ENCODE assay signal across 20 mouse cellular contexts in genomic region chr15:95257131-95257530, GRCm38 (mm10).
DNase-seq lines count a peak whose midpoint lies in the region; ATAC-seq lines count a peak whose summit lies in the region.
"Had no signal": no experiment of that assay in that cellular context is flagged by ENCODE, and none has a peak within 500 bp of the region (broad histone marks: within the 10 kb centered on the region; RNA-seq: fewer than 3 reads in every experiment).

No protein-coding gene starts in this region.

- H3K27ac ChIP-seq in limb, embryonic 10.5 days, result no peak overlapping the region; the same call in 1 of the 2 replicates
- H3K27ac ChIP-seq: embryonic facial prominence, embryonic 15.5 days; forebrain, embryonic 10.5 days; heart, embryonic 13.5 days; hindbrain, embryonic 15.5 days had no signal

- H3K27me3 ChIP-seq in megakaryocyte, embryonic 14.5 days (replicated peaks), result no peaks in the 10 kb centered on the region
- no peaks in the 10 kb centered on the region for H3K27me3 ChIP-seq in limb, embryonic 10.5 days (ENCODE audit: low read depth, poor library complexity, severe bottlenecking)
- H3K27me3 ChIP-seq: CH12.LX; embryonic facial prominence, embryonic 15.5 days; heart, embryonic 13.5 days; hindbrain, embryonic 15.5 days had no signal

- H3K4me3 ChIP-seq in megakaryocyte, embryonic 14.5 days (replicated peaks), result peak overlapping the region; percentile 8
- no peak overlapping the region for H3K4me3 ChIP-seq in limb, embryonic 10.5 days
- H3K4me3 ChIP-seq: embryonic facial prominence, embryonic 15.5 days; erythroblast, embryonic 14.5 days; forebrain, embryonic 10.5 days; heart, embryonic 13.5 days; hindbrain, embryonic 15.5 days had no signal

- no peak for ATAC-seq in megakaryocyte, adult 5-6 weeks (ENCODE audit: poor library complexity, severe bottlenecking)
- ATAC-seq: activated CD4-positive, CD25-positive, alpha-beta regulatory T cell, adult 4 months; forebrain, embryonic 14.5 days; Patski had no signal

- H3K36me3 ChIP-seq in megakaryocyte, embryonic 14.5 days (replicated peaks; ENCODE audit: low read length), result no peaks in the 10 kb centered on the region
- no peaks in the 10 kb centered on the region for H3K36me3 ChIP-seq in limb, embryonic 10.5 days
- H3K36me3 ChIP-seq: embryonic facial prominence, embryonic 15.5 days; forebrain, embryonic 10.5 days; heart, embryonic 13.5 days; hindbrain, embryonic 15.5 days had no signal

- no peaks in the 10 kb centered on the region for H3K4me1 ChIP-seq in megakaryocyte, embryonic 14.5 days
- peaks cover 18% of the 10 kb centered on the region for H3K4me1 ChIP-seq in limb, embryonic 10.5 days
- H3K4me1 ChIP-seq: forebrain, embryonic 10.5 days; heart, embryonic 13.5 days; hindbrain, embryonic 15.5 days had no signal

- WGBS in limb, embryonic 10.5 days, result 61% methylated on average over 9 of the region's 9 CpGs

- peaks cover 35% of the 10 kb centered on the region for H3K9me3 ChIP-seq in megakaryocyte, embryonic 14.5 days
- H3K9me3 ChIP-seq in limb, embryonic 10.5 days (replicated peaks), result no peaks in the 10 kb centered on the region
- H3K9me3 ChIP-seq: embryonic facial prominence, embryonic 15.5 days; forebrain, embryonic 10.5 days; heart, embryonic 13.5 days; hindbrain, embryonic 15.5 days had no signal

- peak; percentile 24 to 42 for DNase-seq in cerebellum, postnatal 14 days
- DNase-seq in cerebellum, adult 11 months, result no peak
- peak; percentile 35 for DNase-seq in limb, embryonic 10.5 days (ENCODE audit: low spot score)
- no peak for DNase-seq in thymus, postnatal 4 days
- DNase-seq: adrenal gland, postnatal 14 days; cerebellum, adult 9-11 months; gastrocnemius, postnatal 10 days; heart, postnatal 36 days; kidney, adult 11 months had no signal

Comparison
In these comparisons a context has a peak if more than half of its experiments do, and no peak if none do; other contexts are left out.
1. DNase-seq: peak in cerebellum, postnatal 14 days (2 of 2) and limb, embryonic 10.5 days (single experiment); none in cerebellum, adult 11 months (single experiment) and thymus, postnatal 4 days (single experiment).